Mouse (Mus musculus): ENCODE measurements around the gene Islr2. TPM values are rescaled to one million over a fixed set of nuclear protein-coding genes. Genes with fewer than 3 reads are reported as not detected.
A peak's percentile ranks its signal among the peaks of the same experiment; 100 is the strongest.
"Not testable (repeated sequence)": the region's sequence is repeated elsewhere in the genome, so short reads cannot be mapped to it uniquely, and the experiment has no call there.

Gene Islr2
- 83.3 and 83.4 TPM in 2 replicates for polyA plus RNA-seq (2015; fragmentation: Nextera tagmentation; extraction: Ambion mirVana)

- 2% methylated on average over 42 of the region's 42 CpGs for WGBS
- peak within 1 kb of the TSS; percentile 97 for H3K27ac ChIP-seq (replicated peaks)
Measured at GRCm38 (mm10) chr9:58203516-58204447, at the start of gene Islr2, which contains the start of gene Islr. Gene Islr2, minus strand, starts transcription at chr9:58204319. Gene Islr, minus strand, starts transcription at chr9:58204306.

GRCm38 (mm10) chr9:58253805-58254122 is 49.6 kb upstream of the Islr2 start:
- Histone ChIP-seq H3K4me2 (replicated peaks) (peak overlapping the region; percentile 82), H3K36me3 (peaks cover 24% of the 10 kb centered on the region), H3K27ac (replicated peaks) (peak overlapping the region; percentile 62; the same call in 1 of the 2 replicates), H3K4me3 (peak overlapping the region; percentile 83), H3K4me1 (peaks cover 29% of the 10 kb centered on the region), H3K9ac (replicated peaks) (peak overlapping the region; percentile 87)
- 77% methylated on average over 5 of the region's 5 CpGs for WGBS
- not testable (repeated sequence) for H3K27me3 ChIP-seq; ATAC-seq (replicated peaks); H3K9me3 ChIP-seq

More at GRCm38 (mm10) chr9:58203516-58204447, at the start of gene Islr2, which contains the start of gene Islr:
- peaks cover 73% of the 10 kb centered on the region for H3K4me1 ChIP-seq
- H3K27me3 ChIP-seq: peaks cover 24% of the 10 kb centered on the region; the same call in 1 of the 2 replicates
- peak; percentile 46 for ATAC-seq (replicated peaks)
- H3K36me3 ChIP-seq: no peaks in the 10 kb centered on the region
- peak within 1 kb of the TSS; percentile 70 for H3K9ac ChIP-seq (replicated peaks)
- peak within 1 kb of the TSS; percentile 77 for H3K4me2 ChIP-seq (replicated peaks)
- peak within 1 kb of the TSS; percentile 54 for H3K4me3 ChIP-seq
- H3K9me3 ChIP-seq: no peaks in the 10 kb centered on the region

GRCm38 (mm10) chr9:58253033-58253804 is 49.1 kb upstream of the Islr2 start, which contains the start of gene Stoml1:
Gene Stoml1, plus strand, starts transcription at chr9:58253164.
- peak within 1 kb of the TSS; percentile 62 for H3K27ac ChIP-seq (replicated peaks)

GRCm38 (mm10) chr9:58250730-58251129 is 46.6 kb upstream of the Islr2 start:
- ATAC-seq (replicated peaks); H3K36me3 ChIP-seq: not testable (repeated sequence)
- H3K4me1 ChIP-seq: peaks cover 43% of the 10 kb centered on the region

More at GRCm38 (mm10) chr9:58253033-58253804, 49.1 kb upstream of the Islr2 start, which contains the start of gene Stoml1:
- Histone ChIP-seq H3K4me2 (replicated peaks) (peak within 1 kb of the TSS; percentile 82), H3K9ac (replicated peaks) (peak within 1 kb of the TSS; percentile 87), H3K4me1 (peaks cover 32% of the 10 kb centered on the region), H3K27me3 (no peaks in the 10 kb centered on the region), H3K9me3 (no peaks in the 10 kb centered on the region), H3K4me3 (peak within 1 kb of the TSS; percentile 83), H3K36me3 (peaks cover 20% of the 10 kb centered on the region)
- ATAC-seq (replicated peaks): peak; percentile 98
- under 1% methylated on average over 31 of the region's 31 CpGs for WGBS

GRCm38 (mm10) chr9:58250322-58250721 is 46.2 kb upstream of the Islr2 start:
- peak overlapping the region; percentile 51; the same call in 1 of the 2 replicates for H3K4me2 ChIP-seq (replicated peaks)
- no peak overlapping the region for H3K4me3 ChIP-seq
- no peaks in the 10 kb centered on the region for H3K36me3 ChIP-seq
- no peak overlapping the region for H3K27ac ChIP-seq (replicated peaks)
- H3K27me3 ChIP-seq: no peaks in the 10 kb centered on the region
- ATAC-seq (replicated peaks): no peak
- H3K9me3 ChIP-seq: no peaks in the 10 kb centered on the region
- WGBS: 76% methylated on average over 8 of the region's 8 CpGs
- peaks cover 43% of the 10 kb centered on the region for H3K4me1 ChIP-seq
- H3K9ac ChIP-seq (replicated peaks): peak overlapping the region; percentile 51; the same call in 1 of the 2 replicates

More at GRCm38 (mm10) chr9:58250730-58251129, 46.6 kb upstream of the Islr2 start:
- not testable (repeated sequence) for H3K4me2 ChIP-seq (replicated peaks); H3K27me3 ChIP-seq; H3K4me3 ChIP-seq; H3K9ac ChIP-seq (replicated peaks); H3K9me3 ChIP-seq; H3K27ac ChIP-seq (replicated peaks)
- 91% methylated on average over 1 of the region's 1 CpGs for WGBS

- 1% methylated on average over 16 of the region's 16 CpGs for WGBS
- Histone ChIP-seq H3K27me3 (no peaks in the 10 kb centered on the region), H3K9ac (replicated peaks) (peak within 1 kb of the TSS; percentile 51), H3K4me3 (peak within 1 kb of the TSS; percentile 43), H3K36me3 (no peaks in the 10 kb centered on the region), H3K4me1 (peaks cover 42% of the 10 kb centered on the region), H3K27ac (replicated peaks) (peak within 1 kb of the TSS; percentile 55), H3K9me3 (no peaks in the 10 kb centered on the region), H3K4me2 (replicated peaks) (peak within 1 kb of the TSS; percentile 51)
- ATAC-seq (replicated peaks): no peak
Measured at GRCm38 (mm10) chr9:58249592-58250192, 45.6 kb upstream of the Islr2 start, which contains the start of gene Pml. Gene Pml, minus strand, starts transcription at chr9:58249786.

- H3K9ac ChIP-seq (replicated peaks): peak overlapping the region; percentile 51
- peaks cover 34% of the 10 kb centered on the region for H3K4me1 ChIP-seq
- no peak for ATAC-seq (replicated peaks)
- H3K36me3 ChIP-seq: no peaks in the 10 kb centered on the region
- H3K4me2 ChIP-seq (replicated peaks): peak overlapping the region; percentile 51
- H3K27ac ChIP-seq (replicated peaks): peak overlapping the region; percentile 55; the same call in 1 of the 2 replicates
- H3K27me3 ChIP-seq: no peaks in the 10 kb centered on the region
- no peaks in the 10 kb centered on the region for H3K9me3 ChIP-seq
- 47% methylated on average over 7 of the region's 7 CpGs for WGBS
- H3K4me3 ChIP-seq: peak overlapping the region; percentile 43
Measured at GRCm38 (mm10) chr9:58248746-58249413, 44.8 kb upstream of the Islr2 start.

- Histone ChIP-seq H3K4me1 (peaks cover 33% of the 10 kb centered on the region), H3K9ac (replicated peaks) (peak overlapping the region; percentile 43), H3K4me2 (replicated peaks) (peak overlapping the region; percentile 43), H3K36me3 (no peaks in the 10 kb centered on the region), H3K27me3 (no peaks in the 10 kb centered on the region), H3K9me3 (no peaks in the 10 kb centered on the region), H3K27ac (replicated peaks) (peak overlapping the region; percentile 29; the same call in 1 of the 2 replicates), H3K4me3 (peak overlapping the region; percentile 18)
- ATAC-seq (replicated peaks): peak; percentile 82
- 14% methylated on average over 25 of the region's 25 CpGs for WGBS
Measured at GRCm38 (mm10) chr9:58247064-58247759, 43.1 kb upstream of the Islr2 start.

- WGBS: 84% methylated on average over 4 of the region's 4 CpGs
- Histone ChIP-seq H3K27ac (replicated peaks) (no peak overlapping the region), H3K4me1 (peaks cover 44% of the 10 kb centered on the region), H3K27me3 (no peaks in the 10 kb centered on the region), H3K9ac (replicated peaks) (no peak overlapping the region), H3K4me2 (replicated peaks) (no peak overlapping the region), H3K9me3 (no peaks in the 10 kb centered on the region), H3K36me3 (no peaks in the 10 kb centered on the region), H3K4me3 (no peak overlapping the region)
- no peak for ATAC-seq (replicated peaks)
Measured at GRCm38 (mm10) chr9:58246083-58246591, 42.0 kb upstream of the Islr2 start.

GRCm38 (mm10) chr9:58243696-58244095 is 39.6 kb upstream of the Islr2 start:
- ATAC-seq (replicated peaks): no peak
- no peak overlapping the region for H3K4me3 ChIP-seq
- H3K9me3 ChIP-seq: no peaks in the 10 kb centered on the region
- H3K9ac ChIP-seq (replicated peaks): no peak overlapping the region
- H3K27me3 ChIP-seq: no peaks in the 10 kb centered on the region
- no peak overlapping the region for H3K4me2 ChIP-seq (replicated peaks)
- H3K36me3 ChIP-seq: no peaks in the 10 kb centered on the region
- WGBS: 91% methylated on average over 6 of the region's 6 CpGs
- peaks cover 28% of the 10 kb centered on the region for H3K4me1 ChIP-seq
- no peak overlapping the region for H3K27ac ChIP-seq (replicated peaks)
